Mouse (Mus musculus): Measurements from ENCODE around the gene Wdr46. TPM values are rescaled to one million over a fixed set of nuclear protein-coding genes. Genes with fewer than 3 reads are reported as not detected.
A peak's percentile ranks its signal among the peaks of the same experiment; 100 is the strongest.
"Not testable (repeated sequence)": the region's sequence is repeated elsewhere in the genome, so short reads cannot be mapped to it uniquely, and the experiment has no call there.

Wdr46 gene
- total and polyA plus RNA-seq, 3 experiments = 39.8 to 72.4 (median 49.7) TPM

DNA sequence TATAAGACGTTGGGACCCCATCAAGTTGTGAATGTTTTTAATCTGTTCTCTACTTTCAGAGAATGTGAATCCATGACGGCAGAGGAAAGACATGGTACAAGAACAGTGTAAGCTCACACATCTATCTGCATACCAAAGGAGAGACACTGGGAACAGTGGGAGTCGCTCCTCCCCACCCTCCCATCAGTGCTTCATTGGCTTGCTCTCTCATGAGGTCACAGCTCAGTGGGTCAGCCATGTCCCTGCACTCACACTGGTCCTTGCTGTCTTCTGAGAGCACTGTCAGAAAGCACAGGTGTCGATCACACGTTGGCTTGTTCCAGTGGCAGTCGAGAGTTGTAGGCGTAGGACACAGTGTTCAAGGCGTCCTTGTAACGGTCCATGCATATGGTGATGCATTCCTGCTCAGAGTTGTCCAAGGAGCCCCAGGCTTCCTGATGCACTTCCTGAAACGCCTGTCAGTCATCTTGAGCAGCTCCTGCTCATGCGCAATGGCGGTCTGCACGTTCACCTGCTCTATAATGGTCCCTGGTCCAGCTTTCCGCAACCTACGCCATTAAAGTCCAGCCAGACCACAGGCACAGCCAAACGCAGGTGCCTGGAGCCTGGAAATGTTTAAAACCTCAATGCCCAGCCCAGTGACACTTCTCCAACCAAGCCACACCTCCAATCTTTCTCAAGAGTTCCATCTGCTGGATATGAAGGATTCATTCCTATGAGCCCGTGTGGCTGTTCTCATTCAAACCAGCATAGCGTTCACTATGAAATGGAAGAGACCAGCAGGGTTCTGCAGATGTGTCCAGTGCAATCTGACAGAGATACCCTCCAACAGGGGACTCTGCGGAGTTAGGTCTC lies 39.9 kb downstream of the Wdr46 start:
- no peaks in the 10 kb centered on the region for H3K27me3 ChIP-seq (replicated peaks)
- H3K36me3 ChIP-seq (replicated peaks in 1 of 2; ENCODE audit: control insufficient read depth in 1 of 2, insufficient read depth in 1 of 2, low read length in 1 of 2) = peaks cover 0 to 1% of the 10 kb centered on the region in 2 experiments
- dilution Hi-C loops (cut with MboI; ENCODE audit: extremely low pct_ligation_motif_present, extremely low pct_unique_long_range_greater_than_20kb, low sequenced_read_pairs) (no loop called here), in situ Hi-C loops (cut with MboI; ENCODE audit: low pct_ligation_motif_present, low pct_unique_long_range_greater_than_20kb, low sequenced_read_pairs) (loop anchor here (25.0 kb wide), 1 partner anchor 1482 kb away; the partner anchor contains the start of gene H2-Q10)
- H3K4me3 ChIP-seq (replicated peaks in 1 of 3; ENCODE audit: low read depth in 2 of 3, low read length in 2 of 3, poor library complexity in 1 of 3) = no peak overlapping the region
- no peaks in the 10 kb centered on the region for H3K9me3 ChIP-seq (replicated peaks; ENCODE audit: low read length)
- no peak overlapping the region for H3K4me2 ChIP-seq (ENCODE audit: insufficient read depth, low read depth, poor library complexity, severe bottlenecking)
- no peak overlapping the region for H3K27ac ChIP-seq (ENCODE audit: insufficient read depth, low read depth)
- no peaks in the 10 kb centered on the region for H3K79me2 ChIP-seq (replicated peaks; ENCODE audit: control insufficient read depth, extremely low read depth, insufficient read depth, poor library complexity, severe bottlenecking)
- H3K4me1 ChIP-seq (ENCODE audit: control insufficient read depth in 1 of 2, insufficient read depth in 2 of 2) = peaks cover 6 to 20% of the 10 kb centered on the region in 2 experiments; a peak in 3 of 4 replicates
- TF ChIP-seq MXI1 (IDR thresholded peaks at IDR 0.05; ENCODE audit: low read depth, low read length) (no peak), JUND (conservative IDR thresholded peaks at IDR 0.05; ENCODE audit: low read depth, low read length) (no peak), E2F4 (IDR thresholded peaks at IDR 0.05; ENCODE audit: insufficient replicate concordance, low read depth, low read length) (no peak), TBP (conservative IDR thresholded peaks at IDR 0.05; ENCODE audit: low read depth, low read length) (no peak), PAX5 (IDR thresholded peaks at IDR 0.05; ENCODE audit: low read length) (no peak), CHD2 (IDR thresholded peaks at IDR 0.05; ENCODE audit: low read length) (no peak), MYC (IDR thresholded peaks at IDR 0.05; ENCODE audit: low read depth, low read length) (no peak), ZC3H11A (IDR thresholded peaks at IDR 0.05; ENCODE audit: low read depth, low read length) (no peak), ZMIZ1 (IDR thresholded peaks at IDR 0.05; ENCODE audit: low read depth, low read length) (no peak), IRF4 (IDR thresholded peaks at IDR 0.05; ENCODE audit: low read depth, low read length) (no peak)
- DNase-seq (ENCODE audit: extremely low read depth) = no peak
- H3K9ac ChIP-seq (ENCODE audit: insufficient read depth, low read depth) = no peak overlapping the region

DNA sequence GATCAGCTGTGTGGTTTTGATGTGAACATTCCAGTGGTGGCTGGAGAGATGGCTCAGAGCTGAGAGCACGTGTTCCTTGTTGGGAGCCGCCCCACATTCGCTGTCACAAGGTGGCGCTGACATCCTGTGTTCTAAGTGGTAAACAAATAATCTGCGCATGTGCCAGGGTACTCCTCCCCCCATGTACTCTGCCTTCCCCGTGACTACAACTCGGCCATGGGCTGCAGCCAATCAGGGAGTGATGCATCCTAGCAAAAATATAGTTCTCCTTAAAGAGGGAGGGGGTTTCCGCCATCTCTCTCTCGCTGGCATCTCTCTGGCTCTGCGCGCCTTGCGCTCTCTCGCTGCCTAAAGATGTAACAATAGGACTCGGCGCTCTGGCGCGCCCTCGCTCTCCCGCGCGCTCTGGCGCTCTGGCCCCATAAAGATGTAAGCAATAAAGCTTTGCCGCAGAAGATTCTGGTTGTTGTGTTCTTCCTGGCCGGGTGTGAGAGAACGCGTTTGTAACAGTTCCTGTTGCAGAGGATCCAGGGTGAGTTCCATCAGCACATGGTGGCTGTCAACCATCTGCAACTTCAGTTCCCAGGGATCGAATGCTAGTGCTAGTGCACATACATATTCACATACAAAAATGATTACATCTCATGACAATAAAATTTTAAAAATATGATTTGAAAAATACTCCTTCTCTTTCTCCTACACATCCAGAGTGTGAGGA lies 40.9 kb downstream of the Wdr46 start:
- H3K9me3 ChIP-seq (replicated peaks; ENCODE audit: low read length); H3K27ac ChIP-seq (ENCODE audit: insufficient read depth, low read depth); DNase-seq (ENCODE audit: extremely low read depth); H3K36me3 ChIP-seq (replicated peaks in 1 of 2; ENCODE audit: control insufficient read depth in 1 of 2, insufficient read depth in 1 of 2, low read length in 1 of 2); H3K4me3 ChIP-seq (replicated peaks in 1 of 3; ENCODE audit: low read depth in 2 of 3, low read length in 2 of 3, poor library complexity in 1 of 3); H3K79me2 ChIP-seq (replicated peaks; ENCODE audit: control insufficient read depth, extremely low read depth, insufficient read depth, poor library complexity, severe bottlenecking); H3K27me3 ChIP-seq (replicated peaks); H3K4me2 ChIP-seq (ENCODE audit: insufficient read depth, low read depth, poor library complexity, severe bottlenecking); H3K9ac ChIP-seq (ENCODE audit: insufficient read depth, low read depth); dilution Hi-C loops (cut with MboI; ENCODE audit: extremely low pct_ligation_motif_present, extremely low pct_unique_long_range_greater_than_20kb, low sequenced_read_pairs): not testable (repeated sequence)
- in situ Hi-C loops (cut with MboI; ENCODE audit: low pct_ligation_motif_present, low pct_unique_long_range_greater_than_20kb, low sequenced_read_pairs) = loop anchor here (25.0 kb wide), 1 partner anchor 1481 kb away; the partner anchor contains the start of gene H2-Q10
- peaks cover 6 to 25% of the 10 kb centered on the region in 2 experiments; a peak in 3 of 4 replicates for H3K4me1 ChIP-seq (ENCODE audit: control insufficient read depth in 1 of 2, insufficient read depth in 2 of 2)

DNA sequence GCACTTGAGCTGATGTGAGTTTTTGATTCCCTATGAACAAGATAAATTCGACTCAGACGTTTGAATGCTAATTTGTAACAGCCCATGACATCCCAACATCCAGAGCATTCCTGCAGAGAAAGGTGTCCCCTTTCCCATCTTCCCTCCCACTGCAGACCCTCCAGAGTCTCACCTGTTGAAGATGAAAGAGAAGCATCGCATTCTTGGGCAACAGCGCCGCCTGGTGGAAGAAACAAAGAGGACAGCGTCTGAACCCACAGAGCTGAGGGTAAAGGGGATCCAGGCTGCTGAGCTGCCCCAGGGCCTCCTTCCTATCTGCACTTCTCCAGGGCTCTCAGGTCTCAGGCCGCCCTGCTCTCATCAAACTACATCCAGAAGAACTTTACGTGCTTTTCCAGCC lies 41.7 kb downstream of the Wdr46 start:
- DNase-seq (ENCODE audit: extremely low read depth); dilution Hi-C loops (cut with MboI; ENCODE audit: extremely low pct_ligation_motif_present, extremely low pct_unique_long_range_greater_than_20kb, low sequenced_read_pairs); H3K9me3 ChIP-seq (replicated peaks; ENCODE audit: low read length); H3K27ac ChIP-seq (ENCODE audit: insufficient read depth, low read depth); H3K9ac ChIP-seq (ENCODE audit: insufficient read depth, low read depth); H3K79me2 ChIP-seq (replicated peaks; ENCODE audit: control insufficient read depth, extremely low read depth, insufficient read depth, poor library complexity, severe bottlenecking); H3K27me3 ChIP-seq (replicated peaks); H3K36me3 ChIP-seq (replicated peaks in 1 of 2; ENCODE audit: control insufficient read depth in 1 of 2, insufficient read depth in 1 of 2, low read length in 1 of 2); H3K4me3 ChIP-seq (replicated peaks in 1 of 3; ENCODE audit: low read depth in 2 of 3, low read length in 2 of 3, poor library complexity in 1 of 3); H3K4me2 ChIP-seq (ENCODE audit: insufficient read depth, low read depth, poor library complexity, severe bottlenecking): not testable (repeated sequence)
- H3K4me1 ChIP-seq (ENCODE audit: control insufficient read depth in 1 of 2, insufficient read depth in 2 of 2) = peaks cover 6 to 25% of the 10 kb centered on the region in 2 experiments; a peak in 3 of 4 replicates
- TF ChIP-seq RAD21 (IDR thresholded peaks at IDR 0.05; ENCODE audit: low read depth, low read length) = peak; percentile 9
- TF ChIP-seq CTCF (conservative IDR thresholded peaks at IDR 0.05 in 1 of 2, IDR thresholded peaks at IDR 0.05 in 1 of 2; ENCODE audit: low read depth in 2 of 2, low read length in 2 of 2) = peak in 1 of 2 experiments; percentile 45; a peak in 3 of 4 replicates
- in situ Hi-C loops (cut with MboI; ENCODE audit: low pct_ligation_motif_present, low pct_unique_long_range_greater_than_20kb, low sequenced_read_pairs) = loop anchor here (25.0 kb wide), 1 partner anchor 1480 kb away; the partner anchor contains the start of gene H2-Q10
